8 mouse cellular contexts compared by ENCODE assay signal in genomic region chr9:45407706-45408675, GRCm38 (mm10). TPM values are rescaled to one million over a fixed set of nuclear protein-coding genes. Genes with fewer than 3 reads are reported as not detected.
DNase-seq lines count a peak whose midpoint lies in the region; ATAC-seq and TF ChIP-seq lines count a peak whose summit lies in the region.

No protein-coding gene starts in this region.

- H3K36me3 ChIP-seq in C2C12 (ENCODE audit: control insufficient read depth, insufficient read depth): no peaks in the 10 kb centered on the region
- no peaks in the 10 kb centered on the region for H3K36me3 ChIP-seq in forebrain, embryonic 14.5 days (ENCODE audit: control insufficient read depth, insufficient read depth, low read length)
- H3K36me3 ChIP-seq in heart, postnatal 0 days (replicated peaks; ENCODE audit: control insufficient read depth, insufficient read depth, low read length): no peaks in the 10 kb centered on the region
- no peaks in the 10 kb centered on the region for H3K36me3 ChIP-seq in liver, postnatal 0 days (replicated peaks; ENCODE audit: insufficient read depth, low read length)
- no peaks in the 10 kb centered on the region for H3K36me3 ChIP-seq in neural tube, embryonic 14.5 days (ENCODE audit: control insufficient read depth, insufficient read depth, low read length)

- H3K4me3 ChIP-seq in C2C12 (ENCODE audit: insufficient read depth, poor library complexity, severe bottlenecking): no peak overlapping the region
- H3K4me3 ChIP-seq in forebrain, embryonic 14.5 days (ENCODE audit: low read depth, low read length): peak overlapping the region; percentile 20
- peak overlapping the region; percentile 31 for H3K4me3 ChIP-seq in heart, postnatal 0 days (ENCODE audit: low read depth, low read length)
- H3K4me3 ChIP-seq in liver, postnatal 0 days (ENCODE audit: low read depth, low read length): 0 out of 2 replicates have a peak overlapping the region, but pooled peaks have one; percentile 13
- H3K4me3 ChIP-seq in neural tube, embryonic 14.5 days (ENCODE audit: low read depth, low read length): no peak overlapping the region

- H3K4me1 ChIP-seq in forebrain, embryonic 14.5 days (ENCODE audit: control insufficient read depth, insufficient read depth, low read length): no peaks in the 10 kb centered on the region
- no peaks in the 10 kb centered on the region for H3K4me1 ChIP-seq in heart, postnatal 0 days (ENCODE audit: control insufficient read depth, insufficient read depth)
- peaks cover 7% of the 10 kb centered on the region for H3K4me1 ChIP-seq in liver, postnatal 0 days (ENCODE audit: insufficient read depth)
- 0 out of 2 replicates have a peak, but pooled peaks cover 3% of the 10 kb centered on the region for H3K4me1 ChIP-seq in neural tube, embryonic 14.5 days (ENCODE audit: control insufficient read depth, insufficient read depth, low read length)

- no peaks in the 10 kb centered on the region for H3K79me2 ChIP-seq in C2C12 (ENCODE audit: control insufficient read depth, insufficient read depth)

- peak; percentile 23 for TF ChIP-seq CTCF in C2C12 (IDR thresholded peaks at IDR 0.05; ENCODE audit: control insufficient read depth, insufficient read depth, insufficient read length)
- TF ChIP-seq CTCF in heart, postnatal 0 days (IDR thresholded peaks at IDR 0.05; ENCODE audit: low read depth): peak; percentile 81
- peak; percentile 78 for TF ChIP-seq CTCF in liver, postnatal 0 days (IDR thresholded peaks at IDR 0.05; ENCODE audit: low read depth)

- 44% methylated on average over 33 of the region's 33 CpGs for WGBS in forebrain, embryonic 14.5 days
- 36% methylated on average over 33 of the region's 33 CpGs for WGBS in heart, postnatal 0 days
- WGBS in liver, postnatal 0 days (ENCODE audit: insufficient replicate concordance): 38% methylated on average over 33 of the region's 33 CpGs
- 39% methylated on average over 33 of the region's 33 CpGs for WGBS in neural tube, embryonic 14.5 days

- H3ac ChIP-seq in C2C12 (ENCODE audit: control insufficient read depth, insufficient read length, low read depth): no peak overlapping the region

- H3K27me3 ChIP-seq in C2C12 (ENCODE audit: control insufficient read depth, insufficient read depth, insufficient read length): peaks cover 5% of the 10 kb centered on the region
- no peaks in the 10 kb centered on the region for H3K27me3 ChIP-seq in forebrain, embryonic 14.5 days (replicated peaks; ENCODE audit: control insufficient read depth, insufficient read depth, low read length)
- peaks cover 27% of the 10 kb centered on the region for H3K27me3 ChIP-seq in heart, postnatal 0 days (ENCODE audit: control insufficient read depth, insufficient read depth, low read length)
- 0 out of 2 replicates have a peak, but pooled peaks cover 2% of the 10 kb centered on the region for H3K27me3 ChIP-seq in liver, postnatal 0 days (ENCODE audit: insufficient read depth, low read length)
- H3K27me3 ChIP-seq in neural tube, embryonic 14.5 days (ENCODE audit: control insufficient read depth, insufficient read depth, low read length): no peaks in the 10 kb centered on the region

- no peaks in the 10 kb centered on the region for H3K9me3 ChIP-seq in forebrain, embryonic 14.5 days (replicated peaks; ENCODE audit: control insufficient read depth, low read length)
- H3K9me3 ChIP-seq in heart, postnatal 0 days (replicated peaks; ENCODE audit: control insufficient read depth, low read length): no peaks in the 10 kb centered on the region
- H3K9me3 ChIP-seq in liver, postnatal 0 days (ENCODE audit: low read length): no peaks in the 10 kb centered on the region
- no peaks in the 10 kb centered on the region for H3K9me3 ChIP-seq in neural tube, embryonic 14.5 days (ENCODE audit: control insufficient read depth, low read length)

- ATAC-seq in forebrain, embryonic 14.5 days: peak; percentile 73
- ATAC-seq in heart, postnatal 0 days (ENCODE audit: insufficient read depth, low read depth): peak; percentile 47
- peak; percentile 36; the same call in 1 of the 2 replicates for ATAC-seq in liver, postnatal 0 days
- peak; percentile 64 for ATAC-seq in neural tube, embryonic 14.5 days (ENCODE audit: low read depth)

- no peak overlapping the region for H3K27ac ChIP-seq in forebrain, embryonic 14.5 days (ENCODE audit: low read depth, low read length)
- no peak overlapping the region for H3K27ac ChIP-seq in heart, postnatal 0 days (ENCODE audit: low read depth)
- no peak overlapping the region for H3K27ac ChIP-seq in liver, postnatal 0 days (ENCODE audit: low read depth)
- H3K27ac ChIP-seq in neural tube, embryonic 14.5 days (ENCODE audit: low read depth, low read length): no peak overlapping the region

- peak overlapping the region; percentile 35; the same call in 1 of the 2 replicates for H3K9ac ChIP-seq in forebrain, embryonic 14.5 days (ENCODE audit: low read length)
- H3K9ac ChIP-seq in heart, postnatal 0 days (replicated peaks; ENCODE audit: low read depth, low read length): 0 out of 2 replicates have a peak overlapping the region, but pooled peaks have one; percentile 1
- no peak overlapping the region for H3K9ac ChIP-seq in liver, postnatal 0 days (replicated peaks)
- peak overlapping the region; percentile 25; the same call in 1 of the 2 replicates for H3K9ac ChIP-seq in neural tube, embryonic 14.5 days (replicated peaks; ENCODE audit: low read depth, low read length)

- peak overlapping the region; percentile 49 for H3K4me2 ChIP-seq in forebrain, embryonic 14.5 days (ENCODE audit: low read length)
- H3K4me2 ChIP-seq in heart, postnatal 0 days (ENCODE audit: low read depth, low read length): peak overlapping the region; percentile 59
- H3K4me2 ChIP-seq in liver, postnatal 0 days (ENCODE audit: low read depth, low read length): peak overlapping the region; percentile 55
- peak overlapping the region; percentile 39; the same call in 1 of the 2 replicates for H3K4me2 ChIP-seq in neural tube, embryonic 14.5 days (ENCODE audit: low read depth, low read length)

- no peak for TF ChIP-seq EP300 in heart, postnatal 0 days (IDR thresholded peaks at IDR 0.05; ENCODE audit: low read depth)
- TF ChIP-seq EP300 in liver, postnatal 0 days (IDR thresholded peaks at IDR 0.05; ENCODE audit: low read depth): no peak

- DNase-seq in c-Kit-positive CD71-negative TER-119-negative erythroid progenitor cells, embryonic 14.5 days (ENCODE audit: low read depth): peak; percentile 44
- peak; percentile 84 for DNase-seq in forebrain, embryonic 14.5 days (ENCODE audit: low spot score)
- DNase-seq in heart, postnatal 0 days (ENCODE audit: low spot score): peak; percentile 16
- peak; percentile 83 to 94 for DNase-seq in kidney, postnatal 36 days
- DNase-seq in liver, postnatal 0 days: peak; percentile 73
- DNase-seq in testis, postnatal 10 days (ENCODE audit: low spot score): peak; percentile 95

- H3K79me3 ChIP-seq in C2C12 (ENCODE audit: low read depth): no peaks in the 10 kb centered on the region

TF ChIP-seq in C2C12, 6 proteins besides CTCF, POLR2A, EP300 and RAD21:
- TF ChIP-seq CEBPB (IDR thresholded peaks at IDR 0.05; ENCODE audit: low read depth) (no peak), MYOD1 (IDR thresholded peaks at IDR 0.05; ENCODE audit: control insufficient read depth, insufficient read length, low read depth) (no peak), USF1 (IDR thresholded peaks at IDR 0.05; ENCODE audit: low read depth) (no peak)

RNA-seq across cellular contexts. Expression of gene Fxyd2, which starts 8.5 kb away (rescaled TPM):
- polyA plus RNA-seq in C2C12 (2012; fragmentation: generic; extraction: Trizol): not detected
- 5.2 and 6.2 TPM in 2 replicates for polyA plus RNA-seq in forebrain, embryonic 14.5 days (2014; fragmentation: Nextera tagmentation; extraction: Ambion mirVana)
- not detected in 2 replicates for total RNA-seq in heart, postnatal 0 days (2014; rRNA removed; ENCODE audit: low replicate concordance)
- polyA plus RNA-seq in heart, postnatal 0 days (2015; fragmentation: Nextera tagmentation; extraction: Ambion mirVana): 0.70 and 0.71 TPM in 2 replicates
- polyA plus RNA-seq in liver, postnatal 0 days (2015; fragmentation: Nextera tagmentation; extraction: Ambion mirVana): 0.65 and 1.3 TPM in 2 replicates
- polyA plus RNA-seq in neural tube, embryonic 14.5 days (2014; fragmentation: Nextera tagmentation; extraction: Ambion mirVana): 9.6 and 9.9 TPM in 2 replicates

RNA-seq across cellular contexts. Expression of gene Dscaml1, which starts 18.4 kb away (rescaled TPM):
- not detected for polyA plus RNA-seq in C2C12 (2012; fragmentation: generic; extraction: Trizol)
- 11.3 and 15.0 TPM in 2 replicates for polyA plus RNA-seq in forebrain, embryonic 14.5 days (2014; fragmentation: Nextera tagmentation; extraction: Ambion mirVana)
- total RNA-seq in heart, postnatal 0 days (2014; rRNA removed; ENCODE audit: low replicate concordance): 0.84 TPM in 1 of 2 replicates, not detected in the other
- polyA plus RNA-seq in heart, postnatal 0 days (2015; fragmentation: Nextera tagmentation; extraction: Ambion mirVana): 0.04 and 0.07 TPM in 2 replicates
- not detected in 2 replicates for polyA plus RNA-seq in liver, postnatal 0 days (2015; fragmentation: Nextera tagmentation; extraction: Ambion mirVana)
- 18.3 and 24.3 TPM in 2 replicates for polyA plus RNA-seq in neural tube, embryonic 14.5 days (2014; fragmentation: Nextera tagmentation; extraction: Ambion mirVana)

RNA-seq across cellular contexts. Expression of gene Fxyd6, which starts 38.0 kb away (rescaled TPM):
- not detected for polyA plus RNA-seq in C2C12 (2012; fragmentation: generic; extraction: Trizol)
- polyA plus RNA-seq in forebrain, embryonic 14.5 days (2014; fragmentation: Nextera tagmentation; extraction: Ambion mirVana): 355 and 413 TPM in 2 replicates
- 18.1 and 23.7 TPM in 2 replicates for total RNA-seq in heart, postnatal 0 days (2014; rRNA removed; ENCODE audit: low replicate concordance)
- 26.6 and 29.4 TPM in 2 replicates for polyA plus RNA-seq in heart, postnatal 0 days (2015; fragmentation: Nextera tagmentation; extraction: Ambion mirVana)
- polyA plus RNA-seq in liver, postnatal 0 days (2015; fragmentation: Nextera tagmentation; extraction: Ambion mirVana): 1.5 and 1.9 TPM in 2 replicates
- polyA plus RNA-seq in neural tube, embryonic 14.5 days (2014; fragmentation: Nextera tagmentation; extraction: Ambion mirVana): 257 and 341 TPM in 2 replicates

Comparison
In these comparisons a context has a peak if more than half of its experiments do, and no peak if none do; other contexts are left out.
1. H3K4me3 ChIP-seq: peak in forebrain, embryonic 14.5 days (single experiment), heart, postnatal 0 days (single experiment) and liver, postnatal 0 days (single experiment); none in C2C12 (single experiment) and neural tube, embryonic 14.5 days (single experiment).
2. CTCF ChIP-seq: peak in every context shown above with its lines; median percentile 81 in heart, postnatal 0 days; 78 in liver, postnatal 0 days; 23 in C2C12.
3. DNase-seq: peak in every context shown above with its lines; median percentile 95 in testis, postnatal 10 days; 88 in kidney, postnatal 36 days; 84 in forebrain, embryonic 14.5 days; 73 in liver, postnatal 0 days; 44 in c-Kit-positive CD71-negative TER-119-negative erythroid progenitor cells, embryonic 14.5 days; 16 in heart, postnatal 0 days.
4. RNA of gene Dscaml1, which starts 18.4 kb away (polyA plus RNA-seq): 18.3 to 24.3 TPM in neural tube, embryonic 14.5 days and 11.3 to 15.0 TPM in forebrain, embryonic 14.5 days; 0.04 to 0.07 TPM in heart, postnatal 0 days, not detected in C2C12 (single experiment) and not detected in liver, postnatal 0 days; every median in the first group is over 10 times any median in the second.
5. Peak in every context shown above with its lines, with median percentiles within 50 percentile points of each other: ATAC-seq and H3K4me2 ChIP-seq.